Mouse (Mus musculus): ENCODE results near the gene Hspa12b. TPM values are rescaled to one million over a fixed set of nuclear protein-coding genes. Genes with fewer than 3 reads are reported as not detected.
"Not testable (repeated sequence)": the region's sequence is repeated elsewhere in the genome, so short reads cannot be mapped to it uniquely, and the experiment has no call there.

Hspa12b gene
- polyA plus RNA-seq, 2 experiments: 10.2 to 42.7 TPM

GRCm38 (mm10) chr2:131097087-131097486 is 30.0 kb upstream of the Hspa12b start:
- no peak overlapping the region for H3K27ac ChIP-seq (replicated peaks; ENCODE audit: low read depth, low read length)
- no peaks in the 10 kb centered on the region for H3K36me3 ChIP-seq (ENCODE audit: control insufficient read depth, insufficient read depth, low read length)
- H3K9ac ChIP-seq (ENCODE audit: low read depth, low read length, severe bottlenecking): no peak overlapping the region
- DNase-seq (ENCODE audit: low spot score) (no peak), ATAC-seq (ENCODE audit: low FRiP score, low read depth) (no peak)
- no peak for TF ChIP-seq POLR2A (IDR thresholded peaks at IDR 0.05; ENCODE audit: borderline replicate concordance, extremely low read depth, insufficient read depth, insufficient read length)
- H3K4me1 ChIP-seq (ENCODE audit: control insufficient read depth, insufficient read depth, low read length): peaks cover 9% of the 10 kb centered on the region
- WGBS: 78% methylated on average over 4 of the region's 4 CpGs
- H3K4me3 ChIP-seq (replicated peaks; ENCODE audit: low read length): no peak overlapping the region
- no peaks in the 10 kb centered on the region for H3K9me3 ChIP-seq (ENCODE audit: control insufficient read depth, low read length)
- no peaks in the 10 kb centered on the region for H3K27me3 ChIP-seq (ENCODE audit: control insufficient read depth, insufficient read depth, low read length)
- no peak overlapping the region for H3K4me2 ChIP-seq (replicated peaks; ENCODE audit: low read depth, low read length, severe bottlenecking)

GRCm38 (mm10) chr2:131101530-131101929 is 25.6 kb upstream of the Hspa12b start:
- Histone ChIP-seq H3K9ac (ENCODE audit: low read depth, low read length, severe bottlenecking) (no peak overlapping the region), H3K27ac (replicated peaks; ENCODE audit: low read depth, low read length) (no peak overlapping the region), H3K4me2 (replicated peaks; ENCODE audit: low read depth, low read length, severe bottlenecking) (no peak overlapping the region), H3K4me3 (replicated peaks; ENCODE audit: low read length) (no peak overlapping the region), H3K9me3 (ENCODE audit: control insufficient read depth, low read length) (no peaks in the 10 kb centered on the region), H3K27me3 (ENCODE audit: control insufficient read depth, insufficient read depth, low read length) (no peaks in the 10 kb centered on the region), H3K36me3 (ENCODE audit: control insufficient read depth, insufficient read depth, low read length) (no peaks in the 10 kb centered on the region), H3K4me1 (ENCODE audit: control insufficient read depth, insufficient read depth, low read length) (peaks cover 4% of the 10 kb centered on the region)
- no peak for ATAC-seq (ENCODE audit: low FRiP score, low read depth)
- no peak for DNase-seq (ENCODE audit: low spot score)
- no peak for TF ChIP-seq POLR2A (IDR thresholded peaks at IDR 0.05; ENCODE audit: borderline replicate concordance, extremely low read depth, insufficient read depth, insufficient read length)
- WGBS: 72% methylated on average over 3 of the region's 3 CpGs

- H3K27ac ChIP-seq (replicated peaks; ENCODE audit: low read depth, low read length): no peak overlapping the region
- H3K27me3 ChIP-seq (ENCODE audit: control insufficient read depth, insufficient read depth, low read length): no peaks in the 10 kb centered on the region
- H3K9ac ChIP-seq (ENCODE audit: low read depth, low read length, severe bottlenecking): no peak overlapping the region
- no peak overlapping the region for H3K4me3 ChIP-seq (replicated peaks; ENCODE audit: low read length)
- H3K4me1 ChIP-seq (ENCODE audit: control insufficient read depth, insufficient read depth, low read length): no peaks in the 10 kb centered on the region
- H3K36me3 ChIP-seq (ENCODE audit: control insufficient read depth, insufficient read depth, low read length): no peaks in the 10 kb centered on the region
- 77% methylated on average over 4 of the region's 4 CpGs for whole genome bisulfite sequencing
- TF ChIP-seq POLR2A (IDR thresholded peaks at IDR 0.05; ENCODE audit: borderline replicate concordance, extremely low read depth, insufficient read depth, insufficient read length): no peak
- H3K9me3 ChIP-seq (ENCODE audit: control insufficient read depth, low read length): no peaks in the 10 kb centered on the region
- H3K4me2 ChIP-seq (replicated peaks; ENCODE audit: low read depth, low read length, severe bottlenecking): no peak overlapping the region
- DNase-seq (ENCODE audit: low spot score) (no peak), ATAC-seq (ENCODE audit: low FRiP score, low read depth) (no peak)
These were observed 23.1 kb upstream of the Hspa12b start for GRCm38 (mm10) chr2:131104021-131104420.

- H3K36me3 ChIP-seq (ENCODE audit: control insufficient read depth, insufficient read depth, low read length); H3K4me3 ChIP-seq (replicated peaks; ENCODE audit: low read length); DNase-seq (ENCODE audit: low spot score); H3K4me1 ChIP-seq (ENCODE audit: control insufficient read depth, insufficient read depth, low read length); H3K27me3 ChIP-seq (ENCODE audit: control insufficient read depth, insufficient read depth, low read length); H3K4me2 ChIP-seq (replicated peaks; ENCODE audit: low read depth, low read length, severe bottlenecking); H3K9me3 ChIP-seq (ENCODE audit: control insufficient read depth, low read length); ATAC-seq (ENCODE audit: low FRiP score, low read depth); H3K27ac ChIP-seq (replicated peaks; ENCODE audit: low read depth, low read length); H3K9ac ChIP-seq (ENCODE audit: low read depth, low read length, severe bottlenecking): not testable (repeated sequence)
- 56% methylated on average over 4 of the region's 4 CpGs for WGBS
These were observed 22.0 kb upstream of the Hspa12b start for GRCm38 (mm10) chr2:131105061-131105460.

GRCm38 (mm10) chr2:131105989-131106388 is 21.1 kb upstream of the Hspa12b start:
- WGBS: 90% methylated on average over 5 of the region's 5 CpGs
- Histone ChIP-seq H3K27ac (replicated peaks; ENCODE audit: low read depth, low read length) (no peak overlapping the region), H3K27me3 (ENCODE audit: control insufficient read depth, insufficient read depth, low read length) (no peaks in the 10 kb centered on the region), H3K9me3 (ENCODE audit: control insufficient read depth, low read length) (no peaks in the 10 kb centered on the region), H3K36me3 (ENCODE audit: control insufficient read depth, insufficient read depth, low read length) (no peaks in the 10 kb centered on the region), H3K4me2 (replicated peaks; ENCODE audit: low read depth, low read length, severe bottlenecking) (no peak overlapping the region), H3K4me1 (ENCODE audit: control insufficient read depth, insufficient read depth, low read length) (no peaks in the 10 kb centered on the region), H3K9ac (ENCODE audit: low read depth, low read length, severe bottlenecking) (no peak overlapping the region), H3K4me3 (replicated peaks; ENCODE audit: low read length) (no peak overlapping the region)
- no peak for TF ChIP-seq POLR2A (IDR thresholded peaks at IDR 0.05; ENCODE audit: borderline replicate concordance, extremely low read depth, insufficient read depth, insufficient read length)
- ATAC-seq (ENCODE audit: low FRiP score, low read depth): no peak
- DNase-seq (ENCODE audit: low spot score): no peak

DNA sequence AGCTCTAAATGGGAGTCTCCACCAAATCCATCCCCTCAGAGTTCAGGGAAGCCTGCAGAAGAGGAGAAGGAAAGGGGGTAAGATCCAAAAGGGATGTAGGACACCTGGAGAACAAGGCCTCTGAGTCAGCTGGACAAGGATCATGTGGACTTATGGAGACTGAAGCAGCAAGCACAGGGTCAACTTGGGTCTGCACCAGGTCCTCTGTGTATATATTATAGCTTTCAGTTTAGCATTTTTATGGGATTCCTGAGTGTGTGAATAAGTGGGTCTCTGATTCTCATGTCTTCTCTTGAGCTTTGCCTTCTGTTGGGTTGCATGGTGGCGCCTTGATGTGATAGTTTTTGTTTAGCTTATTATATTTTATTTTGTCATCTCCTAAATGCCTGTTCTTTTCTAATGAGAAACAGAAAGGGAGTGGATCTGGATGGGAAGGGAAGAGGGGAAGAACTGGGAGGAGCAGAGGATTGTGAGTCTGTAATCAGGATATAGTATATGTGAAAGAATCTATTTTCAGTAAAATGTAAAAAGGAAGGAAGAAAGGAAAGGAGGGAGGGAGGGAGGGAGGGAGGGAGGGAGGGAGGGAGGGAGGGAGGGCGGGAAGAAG is 8.0 kb upstream of the Hspa12b start:
- Histone ChIP-seq H3K9me3 (ENCODE audit: control insufficient read depth, low read length) (no peaks in the 10 kb centered on the region), H3K4me2 (replicated peaks; ENCODE audit: low read depth, low read length, severe bottlenecking) (no peak overlapping the region), H3K27ac (replicated peaks; ENCODE audit: low read depth, low read length) (no peak overlapping the region), H3K4me3 (replicated peaks; ENCODE audit: low read length) (no peak overlapping the region), H3K36me3 (ENCODE audit: control insufficient read depth, insufficient read depth, low read length) (no peaks in the 10 kb centered on the region), H3K27me3 (ENCODE audit: control insufficient read depth, insufficient read depth, low read length) (no peaks in the 10 kb centered on the region), H3K9ac (ENCODE audit: low read depth, low read length, severe bottlenecking) (no peak overlapping the region), H3K4me1 (ENCODE audit: control insufficient read depth, insufficient read depth, low read length) (no peaks in the 10 kb centered on the region)
- no peak for DNase-seq (ENCODE audit: low spot score)
- no peak for TF ChIP-seq POLR2A (IDR thresholded peaks at IDR 0.05; ENCODE audit: borderline replicate concordance, extremely low read depth, insufficient read depth, insufficient read length)
- ATAC-seq (ENCODE audit: low FRiP score, low read depth): no peak
- 66% methylated on average over 2 of the region's 2 CpGs for WGBS
